Mouse (Mus musculus): ENCODE results near the gene Arid4a. TPM values are rescaled to one million over a fixed set of nuclear protein-coding genes. Genes with fewer than 3 reads are reported as not detected.

The Arid4a gene
- polyA plus RNA-seq, 1 experiment, result 2.3 TPM

DNA sequence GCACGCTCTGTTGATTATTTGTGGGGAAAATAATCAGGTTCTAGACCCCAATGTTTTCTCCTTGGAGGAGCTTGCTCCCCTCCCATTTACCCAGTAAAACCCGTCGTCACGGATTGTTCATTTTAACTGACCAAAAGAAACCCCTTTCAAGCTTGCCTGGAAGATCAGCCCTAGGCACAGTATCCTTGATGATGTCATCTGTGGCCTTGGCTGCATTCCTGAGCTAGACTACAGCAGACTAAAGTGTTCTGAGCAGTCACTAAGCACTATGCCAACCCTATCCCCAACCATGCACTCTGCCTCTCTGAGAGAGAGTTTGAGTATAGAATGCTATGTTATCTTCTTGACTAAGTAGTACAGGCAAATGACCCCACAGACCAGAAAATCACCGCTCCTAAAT, 100.6 kb downstream of the Arid4a start:
- Histone ChIP-seq H3K4me3 (ENCODE audit: low read depth, low read length) (no peak overlapping the region), H3K27me3 (ENCODE audit: control insufficient read depth, insufficient read depth, low read length) (no peaks in the 10 kb centered on the region), H3K27ac (ENCODE audit: insufficient read depth, low read depth, low read length) (no peak overlapping the region), H3K36me3 (ENCODE audit: control insufficient read depth, insufficient read depth, low read length) (peaks cover 2% of the 10 kb centered on the region), H3K4me1 (ENCODE audit: control insufficient read depth, insufficient read depth, insufficient read length, low read length) (peaks cover 2% of the 10 kb centered on the region)
- WGBS, result 84% methylated on average over 5 of the region's 5 CpGs
- TF ChIP-seq CTCF (IDR thresholded peaks at IDR 0.05; ENCODE audit: extremely low read depth, insufficient read length, insufficient replicate concordance, low read depth, low read length) (no peak), POLR2A (IDR thresholded peaks at IDR 0.05; ENCODE audit: low read depth, low read length) (no peak)

DNA sequence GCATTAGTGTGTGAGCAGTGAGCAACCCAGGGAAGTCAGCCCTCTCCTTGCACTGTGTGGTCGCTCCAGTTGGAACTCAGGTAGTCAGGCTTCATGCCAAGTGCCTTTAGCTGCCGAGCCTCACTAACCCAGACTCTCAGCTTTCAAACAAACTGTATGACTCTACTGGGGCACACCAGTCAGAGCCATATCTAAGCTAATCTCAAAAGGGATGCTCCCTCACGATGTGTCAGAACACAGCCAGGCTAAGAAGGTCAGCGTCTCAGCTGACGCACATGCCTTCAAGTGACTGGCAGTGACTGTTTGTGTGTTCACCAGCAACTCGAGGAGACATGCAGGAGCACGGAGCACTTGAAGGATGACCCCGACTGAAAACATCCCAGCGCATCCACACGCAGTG, 106.9 kb downstream of the Arid4a start:
- H3K4me3 ChIP-seq (ENCODE audit: low read depth, low read length), result no peak overlapping the region
- TF ChIP-seq POLR2A (IDR thresholded peaks at IDR 0.05; ENCODE audit: low read depth, low read length) (no peak), CTCF (IDR thresholded peaks at IDR 0.05; ENCODE audit: extremely low read depth, insufficient read length, insufficient replicate concordance, low read depth, low read length) (no peak)
- H3K27ac ChIP-seq (ENCODE audit: insufficient read depth, low read depth, low read length), result no peak overlapping the region
- H3K4me1 ChIP-seq (ENCODE audit: control insufficient read depth, insufficient read depth, insufficient read length, low read length), result no peaks in the 10 kb centered on the region
- no peaks in the 10 kb centered on the region for H3K27me3 ChIP-seq (ENCODE audit: control insufficient read depth, insufficient read depth, low read length)
- 83% methylated on average over 10 of the region's 10 CpGs for WGBS
- H3K36me3 ChIP-seq (ENCODE audit: control insufficient read depth, insufficient read depth, low read length), result peaks cover 26% of the 10 kb centered on the region

GRCm38 (mm10) chr12:71123286-71123685, 107.5 kb downstream of the Arid4a start:
- Histone ChIP-seq H3K4me3 (ENCODE audit: low read depth, low read length) (no peak overlapping the region), H3K36me3 (ENCODE audit: control insufficient read depth, insufficient read depth, low read length) (peaks cover 26% of the 10 kb centered on the region), H3K27me3 (ENCODE audit: control insufficient read depth, insufficient read depth, low read length) (no peaks in the 10 kb centered on the region), H3K4me1 (ENCODE audit: control insufficient read depth, insufficient read depth, insufficient read length, low read length) (no peaks in the 10 kb centered on the region), H3K27ac (ENCODE audit: insufficient read depth, low read depth, low read length) (no peak overlapping the region)
- WGBS, result 88% methylated on average over 9 of the region's 9 CpGs
- no peak for TF ChIP-seq POLR2A (IDR thresholded peaks at IDR 0.05; ENCODE audit: low read depth, low read length)
- no peak for TF ChIP-seq CTCF (IDR thresholded peaks at IDR 0.05; ENCODE audit: extremely low read depth, insufficient read length, insufficient replicate concordance, low read depth, low read length)

GRCm38 (mm10) chr12:71135581-71135980, 119.8 kb downstream of the Arid4a start:
- no peak overlapping the region for H3K4me3 ChIP-seq (ENCODE audit: low read depth, low read length)
- H3K27ac ChIP-seq (ENCODE audit: insufficient read depth, low read depth, low read length), result no peak overlapping the region
- peaks cover 7% of the 10 kb centered on the region; the same call in 1 of the 2 replicates for H3K4me1 ChIP-seq (ENCODE audit: control insufficient read depth, insufficient read depth, insufficient read length, low read length)
- peaks cover 12% of the 10 kb centered on the region for H3K36me3 ChIP-seq (ENCODE audit: control insufficient read depth, insufficient read depth, low read length)
- no peak for TF ChIP-seq POLR2A (IDR thresholded peaks at IDR 0.05; ENCODE audit: low read depth, low read length)
- no peak for TF ChIP-seq CTCF (IDR thresholded peaks at IDR 0.05; ENCODE audit: extremely low read depth, insufficient read length, insufficient replicate concordance, low read depth, low read length)
- H3K27me3 ChIP-seq (ENCODE audit: control insufficient read depth, insufficient read depth, low read length), result no peaks in the 10 kb centered on the region
- 6% methylated on average over 5 of the region's 5 CpGs for WGBS

DNA sequence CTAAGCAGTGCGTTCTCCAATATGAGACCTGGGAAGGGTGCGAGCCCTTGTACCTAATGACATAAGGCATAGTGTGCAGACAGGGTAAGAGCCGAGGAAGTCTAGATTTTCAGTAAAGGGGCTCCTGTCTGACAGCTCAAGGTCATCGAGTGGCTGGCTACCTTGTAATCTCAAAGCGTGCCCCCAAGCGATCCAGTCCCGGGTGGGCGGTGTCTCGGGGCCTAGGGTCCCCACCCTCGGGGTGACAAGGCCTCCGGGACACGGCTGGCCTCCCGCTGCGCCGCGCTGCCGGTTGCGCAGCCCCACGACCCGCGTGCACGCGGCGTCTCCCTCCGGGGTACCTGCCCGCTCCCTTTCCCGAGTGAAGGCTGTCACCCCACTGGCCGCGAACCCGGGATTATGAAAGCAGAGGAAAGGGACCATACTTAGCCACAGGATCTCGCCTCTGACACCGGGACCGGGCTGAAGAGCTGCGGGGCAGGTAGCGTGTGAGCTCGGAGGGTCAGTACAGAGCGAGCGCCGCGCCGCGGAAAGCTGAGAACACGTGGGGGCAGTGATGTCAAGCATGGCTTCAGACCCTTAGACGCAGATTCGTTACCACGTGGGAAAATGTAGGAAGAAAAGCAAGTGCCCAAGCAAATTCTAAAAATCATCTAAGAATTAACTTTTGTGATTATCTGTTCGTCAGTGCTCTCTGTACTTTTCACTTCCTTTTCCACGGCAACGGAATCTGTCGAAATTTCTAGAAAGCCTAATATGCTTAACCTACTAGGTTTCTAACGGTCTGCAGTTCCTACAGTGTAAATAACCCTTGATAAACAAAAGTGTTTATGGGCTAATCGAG, 120.6 kb downstream of the Arid4a start, which contains the start of the genes Timm9 and 2700049A03Rik:
Gene Timm9 (minus strand): TSS at position 555 of the 844 bp plus-strand sequence.
Gene 2700049A03Rik (plus strand): TSS at position 719 of the 844 bp plus-strand sequence.
- H3K36me3 ChIP-seq (ENCODE audit: control insufficient read depth, insufficient read depth, low read length), result peaks cover 14% of the 10 kb centered on the region
- H3K27me3 ChIP-seq (ENCODE audit: control insufficient read depth, insufficient read depth, low read length), result no peaks in the 10 kb centered on the region
- peak within 1 kb of the TSS; percentile 76 for H3K27ac ChIP-seq (ENCODE audit: insufficient read depth, low read depth, low read length)
- under 1% methylated on average over 52 of the region's 52 CpGs for WGBS
- peak within 1 kb of the TSS; percentile 94 for H3K4me3 ChIP-seq (ENCODE audit: low read depth, low read length)
- peak; percentile 62; the same call in 1 of the 2 replicates for TF ChIP-seq POLR2A (IDR thresholded peaks at IDR 0.05; ENCODE audit: low read depth, low read length)
- no peak for TF ChIP-seq CTCF (IDR thresholded peaks at IDR 0.05; ENCODE audit: extremely low read depth, insufficient read length, insufficient replicate concordance, low read depth, low read length)
- peaks cover 7% of the 10 kb centered on the region; the same call in 1 of the 2 replicates for H3K4me1 ChIP-seq (ENCODE audit: control insufficient read depth, insufficient read depth, insufficient read length, low read length)

- H3K4me1 ChIP-seq (ENCODE audit: control insufficient read depth, insufficient read depth, insufficient read length, low read length), result peaks cover 7% of the 10 kb centered on the region; the same call in 1 of the 2 replicates
- H3K27me3 ChIP-seq (ENCODE audit: control insufficient read depth, insufficient read depth, low read length), result no peaks in the 10 kb centered on the region
- H3K27ac ChIP-seq (ENCODE audit: insufficient read depth, low read depth, low read length), result peak overlapping the region; percentile 76
- H3K4me3 ChIP-seq (ENCODE audit: low read depth, low read length), result peak overlapping the region; percentile 71
- WGBS, result 1% methylated on average over 30 of the region's 30 CpGs
- peaks cover 10% of the 10 kb centered on the region for H3K36me3 ChIP-seq (ENCODE audit: control insufficient read depth, insufficient read depth, low read length)
- TF ChIP-seq CTCF (IDR thresholded peaks at IDR 0.05; ENCODE audit: extremely low read depth, insufficient read length, insufficient replicate concordance, low read depth, low read length), result no peak
- TF ChIP-seq POLR2A (IDR thresholded peaks at IDR 0.05; ENCODE audit: low read depth, low read length), result peak; percentile 27; the same call in 1 of the 2 replicates
Observed at GRCm38 (mm10) chr12:71136974-71137491, 121.2 kb downstream of the Arid4a start.

DNA sequence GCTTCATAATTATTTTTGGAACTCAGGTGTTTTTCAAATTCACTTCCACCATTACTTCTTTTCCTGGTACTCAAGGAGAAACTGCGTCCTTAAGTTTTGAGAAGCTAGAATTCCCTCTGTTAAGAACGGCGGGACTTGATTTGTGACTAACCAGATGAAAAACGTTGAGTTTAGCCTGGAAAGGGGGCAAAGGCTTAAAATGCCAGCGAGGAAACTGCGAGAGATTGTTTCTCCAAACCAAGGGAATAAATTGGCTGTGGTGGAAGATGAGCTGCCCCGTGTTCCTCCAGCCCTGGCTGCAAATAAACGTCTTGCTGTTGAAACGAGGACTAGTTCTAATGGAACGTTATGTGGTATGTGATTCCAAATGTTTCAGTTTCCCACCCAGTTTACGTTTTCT, 121.9 kb downstream of the Arid4a start:
- H3K4me3 ChIP-seq (ENCODE audit: low read depth, low read length), result peak overlapping the region; percentile 53
- H3K27ac ChIP-seq (ENCODE audit: insufficient read depth, low read depth, low read length), result no peak overlapping the region
- 1% methylated on average over 11 of the region's 11 CpGs for WGBS
- peaks cover 12% of the 10 kb centered on the region for H3K36me3 ChIP-seq (ENCODE audit: control insufficient read depth, insufficient read depth, low read length)
- TF ChIP-seq POLR2A (IDR thresholded peaks at IDR 0.05; ENCODE audit: low read depth, low read length) (no peak), CTCF (IDR thresholded peaks at IDR 0.05; ENCODE audit: extremely low read depth, insufficient read length, insufficient replicate concordance, low read depth, low read length) (no peak)
- H3K4me1 ChIP-seq (ENCODE audit: control insufficient read depth, insufficient read depth, insufficient read length, low read length), result peaks cover 7% of the 10 kb centered on the region; the same call in 1 of the 2 replicates
- H3K27me3 ChIP-seq (ENCODE audit: control insufficient read depth, insufficient read depth, low read length), result no peaks in the 10 kb centered on the region
